Mouse (Mus musculus): Measurements from ENCODE around the gene Tmem160.

- TF ChIP-seq CTCF (conservative IDR thresholded peaks at IDR 0.05; ENCODE audit: insufficient read depth, insufficient read length, low read depth, low read length) (peak; percentile 91), POLR2A (IDR thresholded peaks at IDR 0.05; ENCODE audit: low read depth, low read length) (no peak)
These were observed 10.6 kb downstream of the Tmem160 start for GRCm38 (mm10) chr7:16463214-16463613.
